Mouse (Mus musculus) midbrain, postnatal 0 days (tissue): Measurements from ENCODE around the gene Mmgt2. TPM values are rescaled to one million over a fixed set of nuclear protein-coding genes. Genes with fewer than 3 reads are reported as not detected.
A peak's percentile ranks its signal among the peaks of the same experiment; 100 is the strongest.

Experiments used
- ATAC-seq: fragments of 200-750 bp; cut with Nextera tagmentation; 2 replicates; pipeline ENCODE4 v1.8.0; 2017; ENCODE audit warnings: moderate number of reproducible peaks, mild to moderate bottlenecking, moderate TSS enrichment, moderate library complexity; ENCODE audit not compliant: low FRiP score
- DNase-seq: peaks from one replicate; pipeline ENCODE4 v3.0.0-alpha.2; 2015; ENCODE audit warnings: low spot score
- H3K27ac ChIP-seq: fragments of 300-500 bp; sonication (generic); 2 replicates; pipeline ENCODE4 v1.5.1; 2014; ENCODE audit warnings: low read depth, mild to moderate bottlenecking, low read length, mixed read lengths
- H3K27me3 ChIP-seq: fragments of 300-500 bp; sonication (generic); 2 replicates; pipeline ENCODE4 v1.6.1; 2014; ENCODE audit warnings: low read length, control low read depth, mixed read lengths; ENCODE audit not compliant: insufficient read depth
- H3K36me3 ChIP-seq: fragments of 300-500 bp; sonication (generic); 2 replicates; pipeline ENCODE4 v1.6.1; 2014; ENCODE audit warnings: low read length, control low read depth, mixed read lengths; ENCODE audit not compliant: insufficient read depth
- H3K4me1 ChIP-seq: fragments of 300-500 bp; sonication (generic); 2 replicates; pipeline ENCODE4 v1.6.1; 2014; ENCODE audit warnings: mild to moderate bottlenecking, control low read depth, antibody characterized with exemption, low read length, mixed read lengths; ENCODE audit not compliant: insufficient read depth
- H3K4me2 ChIP-seq: fragments of 300-500 bp; sonication (generic); 2 replicates; pipeline ENCODE4 v1.6.1; 2014; ENCODE audit warnings: low read depth, mild to moderate bottlenecking, low read length, mixed read lengths; ENCODE audit not compliant: poor library complexity, severe bottlenecking
- H3K4me3 ChIP-seq: fragments of 300-500 bp; sonication (generic); 2 replicates; pipeline ENCODE4 v1.5.1; 2014; ENCODE audit warnings: low read depth, mild to moderate bottlenecking, low read length, moderate library complexity
- H3K9ac ChIP-seq: fragments of 300-500 bp; sonication (generic); replicated peaks from 2 replicates; pipeline ENCODE4 v1.6.1; 2014; ENCODE audit warnings: mild to moderate bottlenecking, low read length, moderate library complexity, mixed read lengths; ENCODE audit not compliant: poor library complexity, severe bottlenecking
- H3K9me3 ChIP-seq: fragments of 300-500 bp; sonication (generic); 2 replicates; pipeline ENCODE4 v1.6.1; 2016; ENCODE audit warnings: low read length, control low read depth
- CTCF ChIP-seq: IDR thresholded peaks from 2 replicates; pipeline ENCODE4 v1.5.1; 2016; ENCODE audit warnings: antibody characterized with exemption, mild to moderate bottlenecking
- WGBS: fragments of 180-500 bp; shearing (Covaris S2); extraction: QIAGEN DNeasy Blood & Tissue Kit; methylation state at CpG from one replicate; pipeline ENCODE4 v1.1.7; 2014; 5-methylcytosine and 5-hydroxymethylcytosine counted together
- polyA plus RNA-seq: library from polyadenylated mRNA; unstranded; fragments of >200 nt; fragmentation: Nextera tagmentation; extraction: Ambion mirVana; gene quantifications from 2 replicates; pipeline ENCODE4 v1.2.1, GENCODE M21; 2015
- total RNA-seq: library from RNA; depleted of rRNA; stranded (reverse); fragments of >200 nt; gene quantifications from 2 replicates; pipeline ENCODE4 v1.2.3, GENCODE M21; 2014; rRNA removed

The Mmgt2 gene
- total and polyA plus RNA-seq, 2 experiments from 2014 or later = 22.7 to 58.3 TPM

DNA sequence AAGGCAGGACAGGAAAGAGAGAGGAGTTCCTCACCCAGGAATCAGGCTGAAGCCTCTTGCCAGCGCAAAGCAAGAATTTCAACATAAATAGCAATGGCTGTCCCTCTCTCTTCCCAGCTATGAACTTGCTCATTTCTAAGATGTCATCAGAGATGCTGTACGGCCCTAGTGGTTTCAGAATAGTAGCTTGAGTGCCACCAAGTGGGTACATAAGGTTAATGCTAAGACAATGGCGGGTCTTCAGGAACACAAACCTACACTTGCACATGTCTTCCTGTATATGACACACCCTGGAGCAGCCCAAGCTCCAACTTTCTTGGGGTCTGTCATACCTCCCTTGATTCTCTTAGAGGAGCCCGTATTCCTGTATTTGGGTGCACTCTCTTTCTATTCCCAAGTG is 51.3 kb downstream of the Mmgt2 start:
- H3K9me3 ChIP-seq = no peaks in the 10 kb centered on the region
- no peak overlapping the region for H3K27ac ChIP-seq
- 70% methylated on average over 4 of the region's 4 CpGs for WGBS
- peak; percentile 59 for TF ChIP-seq CTCF
- peak; percentile 46 for DNase-seq
- H3K4me1 ChIP-seq = no peaks in the 10 kb centered on the region
- no peaks in the 10 kb centered on the region for H3K27me3 ChIP-seq
- no peak overlapping the region for H3K4me2 ChIP-seq
- H3K36me3 ChIP-seq = no peaks in the 10 kb centered on the region; the same call in 1 of the 2 replicates
- H3K9ac ChIP-seq = no peak overlapping the region
- no peak for ATAC-seq
- no peak overlapping the region for H3K4me3 ChIP-seq

DNA sequence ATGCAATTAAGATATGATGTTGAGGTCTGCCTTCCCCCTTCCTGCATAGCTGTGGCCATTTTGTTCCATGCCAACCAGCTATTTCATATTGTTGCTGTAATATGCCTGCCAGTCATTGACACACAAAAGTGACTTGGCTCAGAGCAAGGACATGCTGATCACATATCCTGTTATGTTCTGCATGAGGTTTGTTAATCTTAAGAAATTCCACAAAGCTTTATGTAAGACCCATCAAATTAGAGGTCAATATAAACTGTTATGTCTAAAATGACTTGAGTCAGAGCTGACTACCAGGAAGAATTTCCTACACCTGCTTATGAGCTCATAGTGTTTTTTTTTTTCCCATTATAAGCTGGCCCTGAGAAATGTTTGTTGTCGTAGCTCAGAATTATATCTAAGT is 52.8 kb downstream of the Mmgt2 start:
- H3K4me2 ChIP-seq = no peak overlapping the region
- H3K27me3 ChIP-seq = no peaks in the 10 kb centered on the region
- no peak for TF ChIP-seq CTCF
- no peak for DNase-seq
- no peak overlapping the region for H3K27ac ChIP-seq
- no peaks in the 10 kb centered on the region for H3K4me1 ChIP-seq
- no peak overlapping the region for H3K9ac ChIP-seq
- no peaks in the 10 kb centered on the region; the same call in 1 of the 2 replicates for H3K36me3 ChIP-seq
- no peak overlapping the region for H3K4me3 ChIP-seq
- WGBS = 83% methylated on average over 1 of the region's 1 CpGs
- H3K9me3 ChIP-seq = no peaks in the 10 kb centered on the region
- ATAC-seq = no peak

GRCm38 (mm10) chr11:62706141-62706540 is 57.7 kb downstream of the Mmgt2 start:
- ATAC-seq (no peak), DNase-seq (no peak)
- no peaks in the 10 kb centered on the region for H3K9me3 ChIP-seq
- no peak overlapping the region for H3K4me3 ChIP-seq
- H3K4me1 ChIP-seq = no peaks in the 10 kb centered on the region
- H3K27ac ChIP-seq = no peak overlapping the region
- WGBS = 87% methylated on average over 2 of the region's 2 CpGs
- H3K9ac ChIP-seq = no peak overlapping the region
- H3K36me3 ChIP-seq = peaks cover 13% of the 10 kb centered on the region; the same call in 1 of the 2 replicates
- H3K27me3 ChIP-seq = no peaks in the 10 kb centered on the region
- H3K4me2 ChIP-seq = no peak overlapping the region
- no peak for TF ChIP-seq CTCF

- DNase-seq = no peak
- no peak for TF ChIP-seq CTCF
- Histone ChIP-seq H3K36me3 (peaks cover 25% of the 10 kb centered on the region; the same call in 1 of the 2 replicates), H3K27me3 (no peaks in the 10 kb centered on the region), H3K4me2 (no peak overlapping the region), H3K9me3 (no peaks in the 10 kb centered on the region), H3K9ac (no peak overlapping the region), H3K4me3 (no peak overlapping the region), H3K4me1 (no peaks in the 10 kb centered on the region), H3K27ac (no peak overlapping the region)
- 77% methylated on average over 7 of the region's 7 CpGs for WGBS
- ATAC-seq = no peak
Measured at GRCm38 (mm10) chr11:62708252-62708651, 59.8 kb downstream of the Mmgt2 start.

DNA sequence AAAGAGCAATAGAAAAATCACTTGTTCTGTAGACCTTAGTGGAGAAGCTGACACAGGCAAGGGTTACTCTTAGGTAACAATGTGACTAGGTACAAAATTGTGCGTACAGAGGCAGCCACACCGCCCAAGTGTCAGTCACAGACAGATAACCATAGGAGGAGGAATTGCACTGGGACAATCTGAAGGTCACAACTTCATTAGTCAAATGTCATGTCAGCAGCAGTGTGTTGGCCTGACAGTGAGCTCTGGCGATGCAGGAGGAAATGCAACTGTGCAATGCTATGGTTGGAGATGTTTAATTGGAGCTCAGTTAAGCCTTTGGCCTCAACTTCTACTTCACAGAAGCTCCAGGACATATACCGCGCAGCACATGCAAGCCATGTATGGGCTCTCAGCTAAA is 62.2 kb downstream of the Mmgt2 start:
- Histone ChIP-seq H3K4me1 (no peaks in the 10 kb centered on the region), H3K27ac (no peak overlapping the region), H3K4me2 (no peak overlapping the region), H3K36me3 (peaks cover 46% of the 10 kb centered on the region), H3K9ac (no peak overlapping the region), H3K9me3 (no peaks in the 10 kb centered on the region), H3K4me3 (no peak overlapping the region), H3K27me3 (no peaks in the 10 kb centered on the region)
- DNase-seq (no peak), ATAC-seq (no peak)
- WGBS = 88% methylated on average over 5 of the region's 5 CpGs
- TF ChIP-seq CTCF = no peak

Other genes starting within 250 kb of the Mmgt2 start
- gene Pigl, start 190.2 kb upstream of the Mmgt2 start, total RNA-seq = 6.7 and 7.5 TPM in 2 replicates
- 8.0 and 8.2 TPM in 2 replicates for gene Pigl, start 190.2 kb upstream of the Mmgt2 start, polyA plus RNA-seq
- gene Ncor1, start 190.1 kb upstream of the Mmgt2 start, total RNA-seq = 128 and 135 TPM in 2 replicates
- gene Ncor1, start 190.1 kb upstream of the Mmgt2 start, polyA plus RNA-seq = 131 and 152 TPM in 2 replicates
- 58.0 and 63.2 TPM in 2 replicates for gene Cenpv, start 109.4 kb upstream of the Mmgt2 start, total RNA-seq
- 30.1 and 32.9 TPM in 2 replicates for gene Cenpv, start 109.4 kb upstream of the Mmgt2 start, polyA plus RNA-seq
- gene Ubb, start 97.5 kb upstream of the Mmgt2 start, total RNA-seq = 1,443 and 2,095 TPM in 2 replicates
- 4,479 and 4,841 TPM in 2 replicates for gene Ubb, start 97.5 kb upstream of the Mmgt2 start, polyA plus RNA-seq
- 55.4 and 62.0 TPM in 2 replicates for gene Trpv2, start 74.2 kb upstream of the Mmgt2 start, total RNA-seq
- gene Trpv2, start 74.2 kb upstream of the Mmgt2 start, polyA plus RNA-seq = 31.0 and 32.9 TPM in 2 replicates
- 23.3 and 25.9 TPM in 2 replicates for gene Lrrc75a, start 141 bp upstream of the Mmgt2 start, total RNA-seq
- gene Lrrc75a, start 141 bp upstream of the Mmgt2 start, polyA plus RNA-seq = 6.9 and 7.4 TPM in 2 replicates
- 20.6 and 22.2 TPM in 2 replicates for gene Zfp287, start 83.2 kb downstream of the Mmgt2 start, total RNA-seq
- gene Zfp287, start 83.2 kb downstream of the Mmgt2 start, polyA plus RNA-seq = 12.9 and 13.0 TPM in 2 replicates
- gene Gm10428, start 104.4 kb downstream of the Mmgt2 start, total RNA-seq = not detected in 2 replicates
- 0.83 TPM in 1 of 2 replicates, not detected in the other for gene Gm10428, start 104.4 kb downstream of the Mmgt2 start, polyA plus RNA-seq
- gene Zfp286, start 140.8 kb downstream of the Mmgt2 start, total RNA-seq = 20.1 and 25.0 TPM in 2 replicates
- gene Zfp286, start 140.8 kb downstream of the Mmgt2 start, polyA plus RNA-seq = 15.6 and 16.9 TPM in 2 replicates
- gene Trim16, start 171.6 kb downstream of the Mmgt2 start, total RNA-seq = 5.8 and 7.1 TPM in 2 replicates
- gene Trim16, start 171.6 kb downstream of the Mmgt2 start, polyA plus RNA-seq = 5.8 and 6.2 TPM in 2 replicates
- gene Fbxw10, start 198.4 kb downstream of the Mmgt2 start, total RNA-seq = 0.38 and 0.49 TPM in 2 replicates
- gene Fbxw10, start 198.4 kb downstream of the Mmgt2 start, polyA plus RNA-seq = 0.60 and 0.72 TPM in 2 replicates
- 29.5 and 36.6 TPM in 2 replicates for gene Tvp23b, start 230.8 kb downstream of the Mmgt2 start, total RNA-seq
- 42.5 and 44.2 TPM in 2 replicates for gene Tvp23b, start 230.8 kb downstream of the Mmgt2 start, polyA plus RNA-seq